Mouse (Mus musculus) ZHBTc4 (cell line): ENCODE results near the gene Gm17581.
"Not testable (repeated sequence)": the region's sequence is repeated elsewhere in the genome, so short reads cannot be mapped to it uniquely, and the experiment has no call there.

Experiments used
- DNase-seq: peaks from one replicate; pipeline ENCODE4 v3.0.0-alpha.2; 2011; ENCODE audit warnings: low read depth, low spot score

The Gm17581 gene

GRCm38 (mm10) chr2:155737803-155738202, 2.1 kb upstream of the Gm17581 start:
- peak; percentile 88 for DNase-seq

DNA sequence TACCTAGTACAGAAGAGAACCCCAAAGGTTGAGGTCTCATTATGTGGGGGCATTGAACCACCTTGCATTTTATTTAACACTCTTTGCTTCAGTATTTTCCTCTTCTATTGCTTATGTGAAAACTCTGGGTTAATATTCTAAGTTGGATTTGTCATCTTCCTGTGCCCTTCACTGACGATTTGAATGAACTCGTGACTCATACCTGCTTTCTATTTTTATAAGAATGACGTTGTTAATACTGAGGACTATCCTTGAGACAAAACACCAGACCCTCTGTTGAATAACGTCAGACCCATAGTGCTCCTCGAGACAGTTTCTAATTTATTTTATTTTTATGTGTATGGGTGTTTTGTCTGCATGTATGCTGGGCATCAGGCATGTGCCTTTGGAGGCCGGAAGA, 1.3 kb upstream of the Gm17581 start:
- DNase-seq = no peak

- no peak for DNase-seq
These were observed 586 bp downstream of the Gm17581 start for GRCm38 (mm10) chr2:155735080-155735479.

- peak; percentile 95 for DNase-seq
These were observed 6.5 kb downstream of the Gm17581 start, which contains the start of gene Edem2 for GRCm38 (mm10) chr2:155729158-155729645. TSS of gene Edem2 (minus strand) at chr2:155729475.

DNA sequence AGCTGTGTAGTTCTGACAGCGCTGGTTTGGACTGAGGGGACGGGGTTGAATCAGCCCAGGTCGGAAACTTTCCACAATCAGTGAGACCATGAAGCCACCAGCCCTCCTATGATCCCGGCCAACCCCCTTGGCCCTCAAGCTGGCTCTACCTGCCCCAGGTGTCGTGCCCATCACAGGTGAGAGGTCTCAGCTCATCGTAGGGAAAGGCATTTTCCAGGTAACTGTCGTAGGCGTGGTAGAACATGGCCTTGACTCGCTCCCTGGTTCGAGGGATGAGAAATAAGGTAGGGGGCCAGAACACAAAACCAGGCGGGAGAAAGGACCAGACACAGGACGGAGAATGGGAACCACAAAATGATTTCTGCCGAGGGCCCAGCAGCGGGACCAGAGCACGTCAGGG, 6.9 kb downstream of the Gm17581 start:
- no peak for DNase-seq

DNA sequence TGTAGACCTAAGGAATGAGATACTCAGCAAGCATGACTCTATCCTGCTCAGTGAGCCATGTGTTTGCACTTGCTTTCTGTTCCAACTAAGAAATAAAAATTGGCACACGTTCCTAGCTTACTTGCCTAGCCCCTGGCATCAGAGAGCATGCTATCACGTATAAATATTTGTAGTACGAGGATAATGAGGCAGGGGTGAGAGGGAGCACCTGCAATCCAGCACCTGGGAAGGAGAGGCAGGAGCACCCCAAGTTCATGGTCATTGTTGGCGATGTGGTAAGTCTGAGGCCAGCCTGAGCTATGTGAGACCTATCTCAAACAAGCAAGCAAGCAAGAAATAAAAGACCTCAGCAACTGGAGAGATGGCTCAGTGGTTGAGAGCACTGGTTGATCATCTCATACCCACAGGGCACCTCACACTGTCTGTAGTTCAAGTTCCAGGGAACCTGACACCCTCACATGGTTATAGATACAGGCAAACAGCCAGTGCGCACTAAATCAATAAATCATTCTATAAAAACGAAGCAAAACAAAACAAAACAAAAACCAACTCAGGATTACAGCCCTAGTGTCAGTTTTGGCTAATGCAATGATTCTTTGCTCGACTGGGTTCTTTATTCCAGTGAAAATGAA, 7.8 kb downstream of the Gm17581 start:
- no peak for DNase-seq

DNA sequence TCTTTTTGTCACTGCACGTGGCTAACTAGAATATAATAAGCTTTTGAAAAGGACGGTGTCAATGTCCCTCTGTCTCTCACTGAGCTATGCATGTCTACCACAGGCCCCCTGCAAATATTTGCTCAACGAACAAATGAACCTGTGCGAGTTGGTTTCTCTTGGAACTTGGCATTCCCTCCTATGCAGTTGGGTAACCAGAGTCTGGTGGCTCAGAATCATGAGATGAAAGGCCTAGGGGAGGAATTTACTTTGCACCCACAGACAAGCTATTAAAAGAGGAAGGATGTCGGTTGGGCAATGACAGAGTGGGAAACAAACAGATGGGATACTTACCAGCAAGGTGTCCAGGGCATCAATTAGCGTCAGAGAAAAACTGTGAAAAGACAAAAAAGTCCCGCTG, 9.4 kb downstream of the Gm17581 start:
- no peak for DNase-seq

DNA sequence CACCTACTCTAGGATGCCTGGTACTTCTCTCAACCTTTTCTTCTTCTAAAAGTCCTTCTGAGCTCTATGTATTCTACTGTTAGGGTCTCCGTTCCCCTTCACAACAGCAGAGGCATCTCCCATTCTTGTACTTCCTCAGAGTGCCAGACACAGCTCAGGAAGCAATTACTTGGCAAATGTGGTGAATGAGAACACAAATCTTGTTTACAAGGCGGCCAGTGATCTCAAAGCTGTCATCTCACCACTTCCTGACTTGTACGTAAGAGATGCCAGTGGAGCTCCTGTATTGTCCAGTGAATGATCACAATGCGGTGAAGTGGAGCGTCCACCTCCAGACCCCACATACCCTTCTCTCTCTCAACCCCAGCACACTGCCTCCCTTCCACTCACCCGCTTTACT, 11.1 kb downstream of the Gm17581 start:
- no peak for DNase-seq

- DNase-seq = no peak
These were observed 11.6 kb downstream of the Gm17581 start for GRCm38 (mm10) chr2:155724036-155724435.

DNA sequence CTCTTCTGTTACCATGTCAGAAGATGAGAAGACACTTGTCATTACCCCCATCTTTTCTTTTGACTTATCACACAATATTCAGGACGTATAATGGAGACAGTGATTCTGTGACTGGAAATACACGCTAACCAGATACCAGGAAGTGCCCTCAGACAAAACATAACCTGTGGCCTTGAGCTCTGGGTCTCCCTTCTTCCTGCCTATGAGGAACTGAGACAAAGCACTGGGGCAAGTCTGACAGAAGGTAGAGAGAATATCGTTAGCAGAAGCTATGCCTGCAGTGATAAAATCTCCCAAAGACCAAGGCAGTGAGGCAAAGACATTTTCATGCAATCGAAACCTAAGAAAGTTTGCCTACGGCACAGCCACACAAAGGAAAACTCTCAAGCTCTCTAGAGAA, 15.1 kb downstream of the Gm17581 start:
- no peak for DNase-seq

DNA sequence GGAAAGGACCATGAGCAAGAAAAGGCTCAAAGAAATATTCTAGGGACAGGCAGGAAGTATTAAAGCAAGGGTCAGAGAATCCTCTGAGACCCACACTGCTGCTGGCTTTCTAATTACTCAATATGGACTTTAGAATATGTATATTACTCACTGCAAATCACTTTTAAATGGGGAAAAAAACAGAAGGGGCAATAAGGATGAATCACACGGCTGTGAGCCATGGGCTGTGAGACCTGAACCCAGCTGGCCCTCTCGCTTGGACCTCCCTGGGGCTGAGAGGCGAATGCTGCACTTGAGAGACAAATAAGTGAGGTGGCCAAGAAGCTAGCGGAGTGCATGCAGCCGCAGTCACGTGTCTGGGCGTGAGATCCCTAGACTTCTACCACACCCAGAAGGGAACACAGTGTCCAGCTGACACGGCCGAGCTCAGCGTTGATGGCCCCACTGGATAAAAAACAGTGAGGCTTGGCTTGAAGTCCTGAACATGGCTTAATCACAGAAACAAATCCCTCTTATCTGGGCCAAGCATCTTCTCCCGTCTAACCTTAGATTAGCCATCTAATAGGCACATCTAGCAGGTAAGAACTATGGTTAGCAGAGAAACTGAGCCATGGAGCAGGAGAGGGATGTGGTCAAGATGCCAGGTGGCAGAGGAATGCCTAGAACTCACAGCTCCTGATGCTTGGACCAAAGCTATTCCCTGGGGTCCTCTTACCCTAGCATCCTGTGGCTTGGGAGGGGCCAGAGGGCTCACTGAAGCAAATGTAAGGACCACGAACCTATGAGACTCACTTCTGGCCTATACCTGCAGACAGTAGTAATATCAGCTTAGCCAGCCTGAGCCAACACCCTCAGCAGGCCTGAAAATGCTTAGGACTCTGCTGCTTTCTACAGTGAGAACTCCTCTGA, 18.3 kb downstream of the Gm17581 start:
- DNase-seq = no peak

- peak; percentile 12 for DNase-seq
These were observed 25.1 kb downstream of the Gm17581 start for GRCm38 (mm10) chr2:155710557-155710956.

GRCm38 (mm10) chr2:155707251-155707650, 28.4 kb downstream of the Gm17581 start:
- no peak for DNase-seq

DNA sequence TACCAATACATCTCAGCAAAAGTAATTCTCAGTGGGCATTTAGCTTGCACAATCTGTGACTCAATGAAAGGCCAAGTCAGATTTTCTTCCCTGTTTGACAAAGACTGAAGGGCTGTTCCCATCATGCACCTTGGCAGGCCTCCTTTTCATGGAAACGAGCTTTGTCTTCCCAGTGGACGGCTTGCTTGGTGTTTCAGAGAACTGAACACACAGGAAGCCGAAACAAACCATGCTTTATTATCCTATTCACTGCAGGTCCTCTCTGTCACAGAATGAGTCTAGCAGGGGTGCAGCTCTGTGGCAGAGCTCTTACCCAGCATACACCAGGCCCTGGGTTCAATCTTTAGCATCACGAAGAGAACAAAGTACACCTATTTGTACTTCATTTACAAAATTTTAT, 32.0 kb downstream of the Gm17581 start:
- peak; percentile 22 for DNase-seq

- DNase-seq = no peak
These were observed 34.2 kb downstream of the Gm17581 start for GRCm38 (mm10) chr2:155701399-155701919.

DNA sequence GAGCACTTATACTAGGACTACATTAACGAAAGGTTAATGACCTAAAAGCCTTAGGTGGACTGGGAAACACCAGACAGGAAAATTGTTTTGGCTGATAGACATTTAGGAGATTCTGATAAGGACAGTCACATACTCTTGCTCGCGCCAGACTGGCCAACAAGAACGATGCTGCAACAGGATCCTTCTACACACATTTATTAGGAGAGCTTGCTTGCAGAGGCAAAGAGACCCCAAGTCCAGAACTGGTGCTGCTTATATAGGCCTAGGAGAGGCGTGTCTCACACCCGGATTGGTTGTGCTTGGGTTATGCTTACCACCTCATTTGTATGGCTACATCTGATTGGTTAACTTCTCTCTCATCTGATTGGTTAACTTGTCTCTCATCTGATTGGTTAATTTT, 37.2 kb downstream of the Gm17581 start:
- DNase-seq = not testable (repeated sequence)

DNA sequence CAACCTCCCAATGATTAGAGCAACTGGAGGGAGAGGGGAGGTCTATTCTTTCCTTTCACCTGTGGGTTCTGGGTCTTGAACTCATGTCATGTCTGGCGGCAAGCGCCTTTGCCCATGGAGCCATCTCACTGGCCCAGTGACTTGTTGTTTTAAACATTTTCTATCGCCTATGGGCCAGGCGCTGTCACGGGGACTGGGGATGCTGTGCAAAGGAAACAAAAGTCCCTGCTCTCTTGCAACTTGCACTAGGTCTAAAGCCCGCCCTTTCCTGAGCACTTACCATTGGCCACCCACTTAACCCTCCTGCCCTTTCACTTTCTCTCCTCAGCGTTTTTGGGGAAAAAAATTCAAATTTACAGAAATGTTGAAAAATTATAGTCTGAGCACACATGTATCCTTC, 38.8 kb downstream of the Gm17581 start:
- DNase-seq = no peak

DNA sequence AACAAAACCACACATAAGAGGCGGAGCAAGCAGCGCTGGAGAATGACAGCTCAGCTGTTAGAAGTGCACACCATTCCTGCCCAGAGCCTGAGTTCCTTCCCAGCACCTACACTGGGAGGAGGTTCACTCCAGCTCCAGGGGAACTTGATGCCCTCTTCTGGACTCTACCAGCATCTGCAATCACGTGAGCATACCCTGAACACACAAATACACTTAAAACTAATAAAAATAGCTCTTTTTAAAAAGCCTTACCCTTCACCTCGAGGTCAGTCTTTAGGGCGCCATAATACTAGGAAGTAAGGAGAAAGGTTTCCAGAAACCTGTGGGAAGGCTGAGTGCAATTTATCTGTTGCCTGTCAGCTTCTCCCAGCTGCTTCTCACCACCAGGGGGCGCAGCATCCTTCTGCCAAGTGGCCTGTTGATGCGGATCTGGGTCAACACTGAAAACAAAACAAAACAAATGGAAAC, 39.5 kb downstream of the Gm17581 start:
- peak; percentile 93 for DNase-seq

- no peak for DNase-seq
These were observed 40.4 kb downstream of the Gm17581 start for GRCm38 (mm10) chr2:155695316-155695715.

- DNase-seq = no peak
These were observed 41.1 kb downstream of the Gm17581 start for GRCm38 (mm10) chr2:155694564-155694963.

- no peak for DNase-seq
These were observed 42.5 kb downstream of the Gm17581 start for GRCm38 (mm10) chr2:155693136-155693535.

GRCm38 (mm10) chr2:155691723-155692493, 43.8 kb downstream of the Gm17581 start, which contains the start of gene Trpc4ap:
TSS of gene Trpc4ap (minus strand) at chr2:155692384.
- DNase-seq = peak; percentile 97
